Mouse (Mus musculus): ENCODE data around the gene Gucd1. TPM values are rescaled to one million over a fixed set of nuclear protein-coding genes. Genes with fewer than 3 reads are reported as not detected.

Gucd1 gene
- total and polyA plus RNA-seq, 3 experiments = 16.8 to 19.0 (median 18.0) TPM

GRCm38 (mm10) chr10:75440756-75441155 is 77.0 kb downstream of the Gucd1 start:
- no peaks in the 10 kb centered on the region for H3K9me3 ChIP-seq (replicated peaks; ENCODE audit: low read length)
- no peak for TF ChIP-seq CTCF (conservative IDR thresholded peaks at IDR 0.05 in 1 of 2, IDR thresholded peaks at IDR 0.05 in 1 of 2; ENCODE audit: low read depth in 2 of 2, low read length in 2 of 2)
- no peak for TF ChIP-seq POLR2A (IDR thresholded peaks at IDR 0.05; ENCODE audit: low read depth, low read length)
- no peak for TF ChIP-seq NELFE (IDR thresholded peaks at IDR 0.05; ENCODE audit: low read depth, low read length)
- no peak for DNase-seq (ENCODE audit: extremely low read depth)
- H3K27me3 ChIP-seq (replicated peaks) = no peaks in the 10 kb centered on the region
- dilution Hi-C loops (cut with MboI; ENCODE audit: extremely low pct_ligation_motif_present, extremely low pct_unique_long_range_greater_than_20kb, low sequenced_read_pairs) (no loop called here), in situ Hi-C loops (cut with MboI; ENCODE audit: low pct_ligation_motif_present, low pct_unique_long_range_greater_than_20kb, low sequenced_read_pairs) (loop anchor here (10.0 kb wide), 1 partner anchor 64 kb away; no protein-coding TSS in a partner anchor)
- H3K27ac ChIP-seq (ENCODE audit: insufficient read depth, low read depth) = no peak overlapping the region
- H3K9ac ChIP-seq (ENCODE audit: insufficient read depth, low read depth) = no peak overlapping the region
- no peak overlapping the region for H3K4me3 ChIP-seq (replicated peaks in 1 of 3; ENCODE audit: low read depth in 2 of 3, low read length in 2 of 3, poor library complexity in 1 of 3)
- no peak overlapping the region for H3K4me2 ChIP-seq (ENCODE audit: insufficient read depth, low read depth, poor library complexity, severe bottlenecking)
- H3K36me3 ChIP-seq (replicated peaks in 1 of 2; ENCODE audit: control insufficient read depth in 1 of 2, insufficient read depth in 1 of 2, low read length in 1 of 2) = no peaks in the 10 kb centered on the region
- H3K79me2 ChIP-seq (replicated peaks; ENCODE audit: control insufficient read depth, extremely low read depth, insufficient read depth, poor library complexity, severe bottlenecking) = no peaks in the 10 kb centered on the region
- peaks cover 10 to 37% of the 10 kb centered on the region in 2 experiments for H3K4me1 ChIP-seq (ENCODE audit: control insufficient read depth in 1 of 2, insufficient read depth in 2 of 2)

GRCm38 (mm10) chr10:75439211-75439811 is 78.5 kb downstream of the Gucd1 start:
- Histone ChIP-seq H3K36me3 (replicated peaks in 1 of 2; ENCODE audit: control insufficient read depth in 1 of 2, insufficient read depth in 1 of 2, low read length in 1 of 2) (no peaks in the 10 kb centered on the region), H3K9ac (ENCODE audit: insufficient read depth, low read depth) (no peak overlapping the region), H3K4me3 (replicated peaks in 1 of 3; ENCODE audit: low read depth in 2 of 3, low read length in 2 of 3, poor library complexity in 1 of 3) (no peak overlapping the region), H3K27ac (ENCODE audit: insufficient read depth, low read depth) (no peak overlapping the region), H3K9me3 (replicated peaks; ENCODE audit: low read length) (no peaks in the 10 kb centered on the region), H3K4me1 (ENCODE audit: control insufficient read depth in 1 of 2, insufficient read depth in 2 of 2) (peaks cover 10 to 30% of the 10 kb centered on the region in 2 experiments; a peak in 3 of 4 replicates), H3K4me2 (ENCODE audit: insufficient read depth, low read depth, poor library complexity, severe bottlenecking) (no peak overlapping the region), H3K79me2 (replicated peaks; ENCODE audit: control insufficient read depth, extremely low read depth, insufficient read depth, poor library complexity, severe bottlenecking) (no peaks in the 10 kb centered on the region), H3K27me3 (replicated peaks) (no peaks in the 10 kb centered on the region)
- TF ChIP-seq MAX (IDR thresholded peaks at IDR 0.05; ENCODE audit: low read length) (peak; percentile 43; the same call in 1 of the 2 replicates), NRF1 (IDR thresholded peaks at IDR 0.05; ENCODE audit: low read depth, low read length) (0 out of 2 replicates have a peak, but pooled peaks have one; percentile 16), SMC3 (IDR thresholded peaks at IDR 0.05; ENCODE audit: low read depth, low read length) (peak; percentile 83), GABPA (IDR thresholded peaks at IDR 0.05; ENCODE audit: insufficient replicate concordance, low read depth, low read length) (no peak), ZC3H11A (IDR thresholded peaks at IDR 0.05; ENCODE audit: low read depth, low read length) (peak; percentile 35; the same call in 1 of the 2 replicates), RCOR1 (conservative IDR thresholded peaks at IDR 0.05; ENCODE audit: low read depth, low read length) (no peak), RAD21 (IDR thresholded peaks at IDR 0.05; ENCODE audit: low read depth, low read length) (peak; percentile 89), MEF2A (IDR thresholded peaks at IDR 0.05; ENCODE audit: borderline replicate concordance, low read depth, low read length) (0 out of 2 replicates have a peak, but pooled peaks have one; percentile 31), TCF12 (IDR thresholded peaks at IDR 0.05; ENCODE audit: low read depth, low read length) (no peak), CTCF (conservative IDR thresholded peaks at IDR 0.05 in 1 of 2, IDR thresholded peaks at IDR 0.05 in 1 of 2; ENCODE audit: low read depth in 2 of 2, low read length in 2 of 2) (peak; percentile 87 to 88), MAFK (IDR thresholded peaks at IDR 0.05; ENCODE audit: insufficient replicate concordance, low read length) (0 out of 2 replicates have a peak, but pooled peaks have one; percentile 18), BHLHE40 (IDR thresholded peaks at IDR 0.05; ENCODE audit: low read depth, low read length) (0 out of 2 replicates have a peak, but pooled peaks have one; percentile 9), POLR2A (IDR thresholded peaks at IDR 0.05; ENCODE audit: low read depth, low read length) (no peak), E2F4 (IDR thresholded peaks at IDR 0.05; ENCODE audit: insufficient replicate concordance, low read depth, low read length) (no peak), IRF4 (IDR thresholded peaks at IDR 0.05; ENCODE audit: low read depth, low read length) (0 out of 2 replicates have a peak, but pooled peaks have one; percentile 26), MYC (IDR thresholded peaks at IDR 0.05; ENCODE audit: low read depth, low read length) (0 out of 2 replicates have a peak, but pooled peaks have one; percentile 41), JUND (conservative IDR thresholded peaks at IDR 0.05; ENCODE audit: low read depth, low read length) (0 out of 2 replicates have a peak, but pooled peaks have one; percentile 48)
- in situ Hi-C loops (cut with MboI; ENCODE audit: low pct_ligation_motif_present, low pct_unique_long_range_greater_than_20kb, low sequenced_read_pairs) = loop anchor here (5.0 kb wide), 2 partner anchors 177 to 257 kb away; no protein-coding TSS in a partner anchor
- dilution Hi-C loops (cut with MboI; ENCODE audit: extremely low pct_ligation_motif_present, extremely low pct_unique_long_range_greater_than_20kb, low sequenced_read_pairs) = no loop called here
- no peak for DNase-seq (ENCODE audit: extremely low read depth)

All from CH12.LX (cell line).